Mouse (Mus musculus) v-Abl transformed pro-B cells (cell line): ENCODE results near the gene Stambpl1.

Source experiments
- in situ Hi-C, 2 experiments: fragments of 400-800 bp; cut with MboI; formaldehyde crosslinking; loops; one replicate each; pipeline ENCODE4 v1.15.1; 2025; ENCODE audit not compliant: unreplicated experiment in 2 of 2

The Stambpl1 gene

GRCm38 (mm10) chr19:34222805-34223204 is 30.8 kb downstream of the Stambpl1 start:
- in situ Hi-C loops, result loop anchor here (5.0 to 25.0 kb wide), 6 partner anchors 36 to 1978 kb away; partner anchors contain the start of gene Ankrd22 (in 2 of the 2)

DNA sequence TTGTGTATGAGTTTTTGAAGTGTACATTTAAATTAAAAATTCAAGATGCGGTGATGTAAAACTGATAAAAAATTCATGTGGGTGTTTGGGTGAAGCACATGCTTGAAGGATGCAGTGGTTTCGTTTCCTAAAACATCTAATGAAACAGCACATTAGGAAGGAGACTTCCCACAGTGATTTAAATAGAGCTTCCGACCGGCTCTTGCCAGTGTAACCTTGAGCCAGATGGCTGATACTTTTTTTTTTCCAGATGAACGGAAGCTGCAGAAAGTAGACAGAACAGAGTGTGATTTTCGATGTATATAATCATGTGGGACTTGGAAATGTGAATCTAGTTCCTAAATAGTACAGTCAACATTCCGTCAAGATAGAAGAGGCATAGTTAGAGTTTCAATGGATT is 39.6 kb downstream of the Stambpl1 start:
- in situ Hi-C loops, result loop anchor here in 1 of 2 experiments (25.0 kb wide), 1 partner anchor 844 kb away; the partner anchor contains the start of gene Rnls

DNA sequence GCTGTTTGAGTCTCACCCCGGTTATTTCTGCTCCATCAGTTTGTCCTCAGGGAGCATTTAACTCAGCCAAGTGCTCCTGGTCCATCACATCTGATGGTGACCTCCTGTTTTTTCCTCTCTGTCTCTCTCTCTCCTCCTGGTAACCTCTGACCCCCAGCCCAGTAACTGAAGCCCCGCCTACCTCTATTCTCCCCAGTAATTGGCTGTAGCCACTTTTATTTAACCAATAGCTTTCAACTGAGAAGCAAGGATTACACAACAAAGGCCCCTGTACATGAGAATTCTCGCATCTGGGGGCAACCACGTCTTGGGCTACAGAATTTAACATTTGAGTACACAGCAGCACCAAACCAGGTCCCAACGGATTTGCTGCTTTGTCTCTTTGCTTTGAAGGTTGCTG is 40.3 kb downstream of the Stambpl1 start:
- in situ Hi-C loops, result loop anchor here in 1 of 2 experiments (25.0 kb wide), 1 partner anchor 845 kb away; the partner anchor contains the start of gene Rnls

DNA sequence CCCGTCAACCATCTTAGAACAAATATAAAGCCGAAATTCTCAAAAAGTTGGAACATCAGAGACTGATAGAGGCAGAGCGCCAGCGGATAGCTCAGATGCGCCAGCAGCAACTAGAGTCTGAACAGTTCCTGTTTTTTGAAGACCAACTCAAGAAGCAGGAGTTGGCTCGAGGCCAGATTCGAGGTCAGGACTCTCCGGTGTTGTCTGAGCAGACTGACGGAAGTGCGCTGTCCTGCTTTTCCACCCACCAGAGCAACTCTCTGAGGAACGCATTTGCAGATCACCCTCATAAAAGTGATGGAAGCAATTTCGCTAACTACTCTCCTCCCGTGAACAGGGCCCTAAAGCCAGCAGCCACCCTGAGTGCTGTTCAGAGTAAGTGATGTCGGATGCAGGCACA is 41.9 kb downstream of the Stambpl1 start:
- in situ Hi-C loops, result loop anchor here in 1 of 2 experiments (25.0 kb wide), 1 partner anchor 847 kb away; the partner anchor contains the start of gene Rnls

DNA sequence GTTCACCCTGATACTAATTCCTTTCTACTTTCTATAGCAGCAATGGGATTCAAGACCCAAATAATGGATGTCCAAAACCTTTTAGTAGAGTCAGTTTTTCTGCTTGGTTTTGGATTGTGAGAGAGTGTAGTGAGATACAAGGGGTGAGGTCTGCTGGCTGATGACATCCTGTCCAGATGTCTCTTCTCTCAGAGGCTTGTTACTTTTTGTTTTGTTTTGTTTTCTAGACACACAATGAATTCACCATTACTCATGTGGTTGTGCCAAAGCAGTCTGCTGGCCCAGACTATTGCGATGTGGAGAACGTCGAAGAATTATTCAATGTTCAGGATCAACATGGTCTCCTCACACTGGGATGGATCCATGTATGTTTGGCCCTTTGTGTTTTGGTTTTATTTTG is 44.0 kb downstream of the Stambpl1 start:
- in situ Hi-C loops, result loop anchor here in 1 of 2 experiments (25.0 kb wide), 1 partner anchor 849 kb away; the partner anchor contains the start of gene Rnls

DNA sequence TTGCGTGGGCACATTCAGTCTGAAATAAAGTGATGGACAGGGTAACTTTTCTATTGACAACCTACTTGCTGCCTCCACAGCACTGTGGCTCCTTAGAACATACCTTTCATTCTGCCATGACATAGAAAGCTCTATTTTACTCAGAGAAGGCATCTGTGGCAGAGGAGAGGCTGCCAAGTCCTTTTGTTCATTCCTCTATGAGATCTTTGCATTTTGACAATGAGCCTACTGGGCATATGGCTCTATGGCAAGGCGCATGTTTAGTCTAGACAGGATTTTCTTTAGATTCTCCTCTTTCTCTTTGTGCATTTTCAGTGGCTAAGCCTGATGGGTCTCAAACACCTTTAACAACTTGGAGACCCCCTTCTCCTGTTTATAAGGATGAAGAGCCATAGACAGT is 45.7 kb downstream of the Stambpl1 start:
- in situ Hi-C loops, result loop anchor here in 1 of 2 experiments (25.0 kb wide), 1 partner anchor 850 kb away; the partner anchor contains the start of gene Rnls

GRCm38 (mm10) chr19:34240273-34241039 is 48.4 kb downstream of the Stambpl1 start:
- in situ Hi-C loops, result loop anchor here (5.0 to 25.0 kb wide), 8 partner anchors 47 to 863 kb away; partner anchors contain the start of gene Rnls (in 1 of the 2)

DNA sequence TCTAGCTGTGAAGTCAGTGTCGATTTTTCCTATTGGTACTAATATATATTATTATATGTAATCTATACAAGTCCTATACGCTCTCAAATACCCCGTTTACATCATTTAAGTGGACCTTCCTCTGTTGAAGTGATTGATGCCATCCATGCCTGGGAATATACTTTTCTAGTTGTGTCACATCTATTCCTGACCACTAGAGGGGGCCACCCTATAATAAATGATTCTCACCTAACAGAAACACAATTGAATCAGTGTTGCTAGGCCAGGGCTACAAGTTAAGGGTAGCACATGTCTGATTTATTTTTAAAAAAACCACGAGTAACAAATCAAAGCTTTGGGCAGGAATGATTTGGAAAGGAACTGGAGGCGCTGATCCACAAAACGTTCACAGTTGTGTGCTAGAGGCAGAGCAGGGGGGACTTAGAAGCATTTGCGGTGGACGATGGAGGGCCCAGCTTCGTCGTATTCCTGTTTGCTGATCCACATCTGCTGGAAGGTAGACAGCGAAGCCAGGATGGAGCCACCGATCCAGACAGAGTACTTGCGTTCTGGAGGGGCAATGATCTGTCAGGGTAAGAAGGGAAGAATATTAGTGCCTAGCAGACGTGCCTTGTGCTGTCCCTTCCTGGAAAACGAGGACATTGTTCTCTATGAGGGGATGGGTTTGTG is 49.4 kb downstream of the Stambpl1 start:
- in situ Hi-C loops, result loop anchor here (5.0 to 25.0 kb wide), 8 partner anchors 46 to 864 kb away; partner anchors contain the start of gene Rnls (in 1 of the 2)

GRCm38 (mm10) chr19:34242925-34243324 is 50.9 kb downstream of the Stambpl1 start:
- in situ Hi-C loops, result loop anchor here (5.0 to 25.0 kb wide), 8 partner anchors 44 to 866 kb away; partner anchors contain the start of gene Rnls (in 1 of the 2)

- in situ Hi-C loops, result loop anchor here (5.0 to 25.0 kb wide), 8 partner anchors 43 to 867 kb away; partner anchors contain the start of gene Rnls (in 1 of the 2)
Measured at GRCm38 (mm10) chr19:34244056-34244455, 52.0 kb downstream of the Stambpl1 start.

GRCm38 (mm10) chr19:34248558-34248957 is 56.5 kb downstream of the Stambpl1 start:
- in situ Hi-C loops, result loop anchor here (5.0 to 25.0 kb wide), 5 partner anchors 86 to 861 kb away; partner anchors contain the start of gene Rnls (in 1 of the 2)

- in situ Hi-C loops, result no loop called here
Measured at GRCm38 (mm10) chr19:34250621-34251020, 58.6 kb downstream of the Stambpl1 start.

DNA sequence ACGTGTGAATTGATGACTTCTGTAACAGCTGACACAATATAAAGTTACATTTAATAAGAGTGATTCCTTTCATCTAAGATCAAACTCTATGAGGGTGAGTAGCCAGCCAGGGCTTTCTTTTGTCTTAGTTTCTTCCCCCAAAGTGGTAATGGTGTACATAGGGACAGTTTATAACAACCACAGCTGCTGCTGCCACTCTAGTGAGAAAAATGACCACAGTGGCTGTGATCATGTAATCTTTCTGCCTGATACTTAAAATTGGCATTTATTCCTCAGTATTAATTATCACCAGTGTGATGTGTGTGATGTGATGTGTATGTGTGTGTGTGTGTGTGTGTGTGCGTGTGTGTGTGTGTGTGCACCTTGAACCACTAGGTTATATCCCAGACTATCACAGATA is 59.9 kb downstream of the Stambpl1 start:
- in situ Hi-C loops, result no loop called here

- in situ Hi-C loops, result no loop called here
Measured at GRCm38 (mm10) chr19:34252450-34252849, 60.4 kb downstream of the Stambpl1 start.

DNA sequence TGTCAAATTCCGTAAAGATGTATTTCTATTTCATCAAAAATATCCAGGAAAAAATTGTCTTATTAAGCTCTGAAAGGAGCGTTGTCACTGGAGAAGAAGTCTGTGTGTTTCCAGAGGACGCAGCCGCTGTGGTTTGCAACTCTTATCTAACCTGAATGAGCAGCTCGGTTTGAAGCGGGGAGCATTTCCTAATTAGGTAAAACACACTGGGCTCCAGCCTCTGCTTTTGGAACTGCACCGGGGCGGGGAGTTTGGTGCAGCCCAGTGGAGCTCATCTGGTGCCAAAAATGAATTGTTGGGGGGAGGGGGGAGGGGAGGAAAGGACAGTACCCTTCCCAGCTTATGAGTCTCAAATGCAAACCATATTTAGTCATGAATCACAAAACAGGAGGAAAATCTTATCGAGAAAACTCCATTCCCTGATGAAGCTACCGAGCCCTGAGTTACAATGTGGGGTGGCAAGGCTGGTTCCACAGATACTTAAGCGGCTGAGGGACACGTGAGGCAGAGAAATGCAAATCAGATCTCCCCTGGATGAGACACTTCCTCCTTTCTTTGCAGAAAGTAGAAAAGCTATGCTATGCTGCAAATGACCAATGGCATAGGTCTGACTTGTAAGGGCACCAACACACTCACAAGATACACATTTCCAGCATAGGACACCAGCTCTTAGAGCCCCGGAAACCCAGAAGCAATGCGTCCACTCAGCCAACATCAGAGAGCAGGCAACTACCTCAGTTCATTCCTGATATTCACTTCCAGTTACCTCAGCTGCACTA is 62.3 kb downstream of the Stambpl1 start:
- in situ Hi-C loops, result no loop called here

- in situ Hi-C loops, result no loop called here
Measured at GRCm38 (mm10) chr19:34254880-34255681, 63.1 kb downstream of the Stambpl1 start, which contains the start of gene Acta2. Gene Acta2 (minus strand): TSS chr19:34255590.

DNA sequence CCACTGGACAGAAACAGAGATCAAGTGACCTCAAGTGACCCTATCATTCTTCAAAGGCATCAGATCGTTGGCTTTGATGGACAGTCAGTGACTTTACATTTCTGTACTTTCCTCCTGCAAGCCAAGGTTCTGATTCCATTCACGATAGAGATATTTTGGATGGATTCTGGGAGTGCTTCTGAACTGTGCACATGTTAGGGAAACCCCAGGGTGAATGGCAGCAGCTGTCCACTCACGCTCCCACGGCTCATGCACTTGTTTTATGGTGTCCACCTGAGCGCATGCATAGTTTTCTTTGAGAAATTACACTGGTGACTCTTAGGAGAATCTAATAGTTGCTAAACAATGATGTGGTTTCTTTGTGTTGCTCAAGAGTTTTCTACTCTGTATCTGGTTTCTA is 64.1 kb downstream of the Stambpl1 start:
- in situ Hi-C loops, result no loop called here

GRCm38 (mm10) chr19:34256936-34257335 is 64.9 kb downstream of the Stambpl1 start:
- in situ Hi-C loops, result no loop called here

GRCm38 (mm10) chr19:34262273-34262974 is 70.4 kb downstream of the Stambpl1 start:
- in situ Hi-C loops, result no loop called here
